Mouse (Mus musculus) MEL (cell line): Measurements from ENCODE around the gene Car12.
"Not testable (repeated sequence)": the region's sequence is repeated elsewhere in the genome, so short reads cannot be mapped to it uniquely, and the experiment has no call there.

Experiments
- CHD1 ChIP-seq: IDR thresholded peaks from 2 replicates; pipeline ENCODE4 v1.6.1; 2012; ENCODE audit warnings: low read depth, mild to moderate bottlenecking, inconsistent platforms, low read length, improper control_type of control experiment
- CTCF ChIP-seq, 3 experiments: IDR thresholded peaks in 2 of 3; conservative IDR thresholded peaks in 1 of 3; 2 replicates each; pipeline ENCODE4 v1.5.1; 2011 to 2012; ENCODE audit warnings: low read length in 3 of 3, low read depth in 2 of 3, mild to moderate bottlenecking in 2 of 3, improper control_type of control experiment in 1 of 3, inconsistent platforms in 1 of 3, mixed read lengths in 1 of 3, moderate library complexity in 1 of 3; ENCODE audit not compliant: control insufficient read depth in 1 of 3, insufficient read depth in 1 of 3, poor library complexity in 1 of 3, severe bottlenecking in 1 of 3
- EP300 ChIP-seq, 2 experiments: IDR thresholded peaks; 2 replicates each; pipeline ENCODE4 v1.6.1; 2011; ENCODE audit warnings: improper control_type of control experiment in 2 of 2, low read length in 2 of 2, low read depth in 1 of 2, mild to moderate bottlenecking in 1 of 2
- MAFK ChIP-seq: IDR thresholded peaks from 2 replicates; pipeline ENCODE4 v1.6.1; 2011; ENCODE audit warnings: low read depth, mild to moderate bottlenecking, low read length, improper control_type of control experiment, borderline replicate concordance
- MAX ChIP-seq: IDR thresholded peaks from 2 replicates; pipeline ENCODE4 v1.6.1; 2011; ENCODE audit warnings: low read length, improper control_type of control experiment
- MXI1 ChIP-seq: IDR thresholded peaks from 2 replicates; pipeline ENCODE4 v1.6.1; 2011; ENCODE audit warnings: mild to moderate bottlenecking, low read depth, low read length, improper control_type of control experiment
- POLR2A ChIP-seq, 2 experiments: IDR thresholded peaks; 2 replicates each; pipeline ENCODE4 v1.6.1; 2011 to 2012; ENCODE audit warnings: low read length in 2 of 2, mild to moderate bottlenecking in 2 of 2, control low read depth in 1 of 2, improper control_type of control experiment in 1 of 2, low read depth in 1 of 2, moderate library complexity in 1 of 2; ENCODE audit not compliant: control insufficient read depth in 1 of 2, insufficient read depth in 1 of 2, poor library complexity in 1 of 2
- SIN3A ChIP-seq: IDR thresholded peaks from 2 replicates; pipeline ENCODE4 v1.6.1; 2012; ENCODE audit warnings: low read length, improper control_type of control experiment, inconsistent platforms
- SMC3 ChIP-seq: IDR thresholded peaks from 2 replicates; pipeline ENCODE4 v1.6.1; 2011; ENCODE audit warnings: low read depth, low read length, improper control_type of control experiment
- ZMIZ1 ChIP-seq: IDR thresholded peaks from 2 replicates; pipeline ENCODE4 v1.6.1; 2012; ENCODE audit warnings: low read depth, mild to moderate bottlenecking, inconsistent platforms, low read length, improper control_type of control experiment, moderate library complexity
- ZNF384 ChIP-seq: IDR thresholded peaks from 2 replicates; pipeline ENCODE4 v1.6.1; 2012; ENCODE audit warnings: low read depth, mild to moderate bottlenecking, inconsistent platforms, low read length, improper control_type of control experiment

GRCm38 (mm10) chr9:66784552-66784951 is 71.1 kb downstream of the Car12 start:
- not testable (repeated sequence) for TF ChIP-seq MAFK; POLR2A (IDR thresholded peaks at IDR 0.05; ENCODE audit: control insufficient read depth in 1 of 2, insufficient read depth in 1 of 2, low read depth in 1 of 2, low read length in 2 of 2, poor library complexity in 1 of 2); ZNF384; EP300 (IDR thresholded peaks at IDR 0.05; ENCODE audit: low read depth in 1 of 2, low read length in 2 of 2); SIN3A; MXI1; ZMIZ1; CHD1; MAX
- peak; percentile 30 to 40 (median 31); a peak in 5 of 6 replicates for TF ChIP-seq CTCF (IDR thresholded peaks at IDR 0.05 in 2 of 3, conservative IDR thresholded peaks at IDR 0.05 in 1 of 3; ENCODE audit: control insufficient read depth in 1 of 3, insufficient read depth in 1 of 3, low read depth in 2 of 3, low read length in 3 of 3, poor library complexity in 1 of 3, severe bottlenecking in 1 of 3)
- peak; percentile 36 for TF ChIP-seq SMC3
